Mouse (Mus musculus) heart, postnatal 14 days (tissue): ENCODE data around the gene Ikzf4. TPM values are rescaled to one million over a fixed set of nuclear protein-coding genes. Genes with fewer than 3 reads are reported as not detected.

Experiments used
- DNase-seq, 2 experiments: peaks; one replicate each; pipeline ENCODE4 v3.0.0; 2021 to 2022
- intact Hi-C: fragments of 180-260 bp; cut with DNase I; formaldehyde crosslinking; loops from one replicate; pipeline ENCODE4 v1.15.1; 2025
- long read RNA-seq, 2 experiments: library from polyadenylated mRNA; stranded (forward); transcript quantifications; one replicate each; pipeline ENCODE4 v2.0.0; 2021
- total RNA-seq, 2 experiments: library from RNA; stranded (reverse); gene quantifications; 2 replicates each; pipeline ENCODE4 v1.2.3; 2021

Gene Ikzf4
- 1 to 10 TPM; 1.3 to 1.5 TPM for total RNA-seq
- long read RNA-seq, experiment 1, partial matches to known transcripts: 1 of 1 reads
- long read RNA-seq, experiment 1, other reads (novel, unspliced or antisense): 0 of 1 reads
- long read RNA-seq, experiment 2: 0 reads

DNA sequence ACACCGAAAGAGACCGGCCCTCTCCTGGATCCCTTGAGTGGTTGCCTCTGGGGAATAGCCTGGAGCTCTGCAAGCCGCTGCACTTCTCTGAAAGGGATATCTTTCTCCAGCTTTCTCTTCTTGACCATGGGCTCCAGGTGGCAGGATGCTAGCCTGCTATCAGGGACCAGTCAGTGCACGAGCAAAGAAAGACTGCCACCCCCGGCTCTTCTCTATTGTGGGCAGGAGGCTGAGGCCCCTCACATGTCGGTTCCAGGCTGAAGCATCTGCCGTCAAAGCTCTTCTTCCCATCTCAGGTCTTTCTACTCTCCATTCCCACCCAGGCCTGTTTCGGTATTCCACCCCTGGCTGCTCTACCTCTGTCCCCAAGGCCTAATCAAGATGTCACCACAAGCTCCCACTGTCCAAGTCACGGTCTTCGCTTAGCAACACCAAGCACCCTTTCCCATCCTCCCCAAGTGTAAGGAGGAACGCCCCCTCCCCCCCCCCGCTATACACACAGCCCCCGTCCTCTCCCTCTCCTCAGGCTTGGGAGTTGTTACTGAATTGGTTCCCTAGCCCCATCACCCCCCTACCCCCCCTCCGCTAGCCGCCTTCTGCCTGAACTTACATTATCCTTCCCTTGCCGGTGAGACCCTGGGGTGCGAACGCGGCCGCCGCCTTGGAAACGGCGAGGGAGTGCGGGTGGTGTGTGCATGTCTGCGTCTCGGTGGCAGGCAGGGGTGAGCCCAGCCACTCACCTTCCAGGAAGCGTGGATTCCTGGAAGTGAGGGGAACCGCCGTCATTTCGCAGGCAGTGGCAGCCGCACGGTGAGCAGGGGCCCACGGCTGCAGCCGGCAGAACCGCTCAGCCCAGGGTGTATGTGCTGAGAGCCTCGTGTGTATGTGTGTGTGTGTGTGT is at the start of gene Ikzf4:
Ikzf4 (minus strand) TSS at position 881 of the 901 bp plus-strand sequence.
- DNase-seq: peak; percentile 33 to 46
- intact Hi-C loops: no loop called here

DNA sequence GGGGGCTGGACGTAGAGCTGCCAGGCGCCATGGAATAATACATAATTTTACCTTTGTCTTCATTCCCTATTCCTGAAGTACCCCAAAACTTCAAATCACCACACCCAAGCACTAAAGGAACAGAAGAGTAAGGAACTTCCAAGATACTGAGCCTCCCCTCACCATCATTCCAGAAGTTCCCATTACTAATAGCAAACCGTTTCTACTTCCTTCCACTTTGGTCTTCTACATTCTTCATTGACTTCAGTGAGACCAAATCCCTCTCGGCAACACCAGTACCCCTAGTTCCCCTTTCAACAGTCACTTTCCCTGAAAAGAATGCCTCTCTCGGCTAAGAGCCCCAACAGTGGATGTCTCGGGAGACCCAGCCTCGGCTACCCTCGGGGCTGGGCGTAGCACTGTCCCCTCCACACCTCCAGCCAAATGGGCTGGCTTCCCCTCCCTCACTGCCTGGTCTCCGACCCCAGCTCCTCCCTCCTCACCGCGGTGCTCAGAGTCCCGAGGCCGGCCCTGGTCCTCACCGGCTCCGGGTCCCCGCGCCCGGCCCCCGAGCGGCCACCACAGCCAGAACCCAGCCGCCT is 49.7 kb upstream of the Ikzf4 start:
- DNase-seq: no peak
- intact Hi-C loops: no loop called here

DNA sequence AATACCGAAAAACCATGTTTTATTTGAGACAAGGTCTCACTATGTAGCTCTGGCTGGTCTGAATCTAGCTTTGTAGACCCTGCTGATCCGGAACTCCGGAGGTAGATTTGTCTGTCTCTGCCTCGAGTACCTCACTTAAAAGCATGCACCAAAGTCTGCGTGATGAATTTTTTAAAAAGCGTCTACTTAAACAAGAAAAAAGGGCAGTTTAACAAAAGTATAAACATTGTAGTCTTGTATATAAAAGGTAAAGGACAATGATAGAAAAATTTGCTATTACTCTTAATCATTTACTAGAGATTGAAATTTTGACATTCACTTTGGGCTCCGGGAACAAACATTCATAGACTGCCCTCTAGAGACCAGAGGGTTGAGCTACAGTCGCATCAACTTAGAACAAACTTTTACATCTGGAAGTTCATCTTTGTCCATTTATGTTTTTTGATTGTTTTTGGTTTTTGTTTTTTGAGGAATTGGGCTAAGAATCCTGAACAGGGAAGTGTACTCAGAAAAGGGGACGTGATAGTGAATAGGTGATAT is 28.7 kb upstream of the Ikzf4 start:
- DNase-seq: no peak
- intact Hi-C loops: loop anchor here (5.0 kb wide), 2 partner anchors 107 to 122 kb away; partner anchors contain the start of gene Pa2g4

DNA sequence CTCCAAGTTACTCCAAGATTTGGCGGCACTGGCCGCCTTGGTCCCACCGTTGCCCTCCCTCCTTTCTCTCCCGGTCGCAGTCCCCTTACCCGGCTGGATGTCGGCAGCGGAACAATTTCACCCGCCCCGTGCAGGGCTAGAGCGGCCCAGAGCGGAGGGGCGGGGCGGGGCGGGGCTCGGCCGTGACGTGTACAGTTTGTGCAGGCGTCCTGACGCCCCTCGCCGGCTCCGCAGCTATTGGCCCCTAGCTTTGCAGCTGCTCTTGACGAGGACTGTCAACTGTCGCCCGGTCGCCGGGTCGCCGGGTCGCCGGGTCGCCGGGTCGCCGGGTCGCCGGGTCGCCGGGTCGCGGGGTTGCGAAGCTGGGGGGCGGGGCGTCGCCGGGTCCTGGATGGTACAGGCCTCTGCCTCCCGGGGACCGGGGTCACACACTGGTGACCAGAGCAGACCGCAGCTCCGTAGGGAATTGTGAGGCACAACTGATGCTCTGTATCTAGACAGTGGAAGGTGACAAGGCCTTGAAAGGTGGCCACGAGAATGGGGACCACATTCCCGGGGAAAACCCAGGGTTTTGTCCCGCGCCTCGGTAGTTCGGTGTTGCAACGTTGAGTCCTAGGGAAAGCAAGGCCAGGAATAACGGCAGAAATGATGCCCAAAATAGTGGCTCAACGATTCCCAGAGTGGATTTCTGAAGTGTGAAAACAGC is 28.1 kb upstream of the Ikzf4 start, which contains the start of gene Suox:
Suox (minus strand) TSS at position 311 of the 706 bp plus-strand sequence.
- intact Hi-C loops: loop anchor here (1.0 to 5.0 kb wide), 3 partner anchors 48 to 122 kb away; partner anchors contain the start of genes Pa2g4 and Rps26

DNA sequence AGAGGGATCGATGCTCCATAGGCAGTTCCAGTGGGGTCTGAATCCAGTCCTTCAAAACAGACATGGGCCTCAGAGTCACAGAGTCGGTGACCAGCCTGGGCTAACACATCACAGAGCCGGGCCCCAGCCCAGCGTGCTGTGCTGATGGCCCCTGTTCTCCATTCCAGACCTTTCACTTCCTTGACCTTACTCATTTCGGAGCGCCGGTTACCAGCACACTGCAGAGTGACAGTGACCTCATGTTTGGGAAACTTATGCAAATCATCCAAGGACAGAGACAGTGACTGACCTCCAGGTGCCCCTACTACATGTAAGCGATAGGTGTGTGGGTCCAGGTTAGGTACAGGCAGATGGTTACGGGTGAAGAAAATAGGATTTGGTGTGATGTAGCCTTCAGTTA is 25.4 kb upstream of the Ikzf4 start:
- intact Hi-C loops: loop anchor here (5.0 kb wide), 2 partner anchors 104 to 119 kb away; partner anchors contain the start of gene Pa2g4
- DNase-seq: no peak

More for the DNA sequence above, 28.1 kb upstream of the Ikzf4 start, which contains the start of gene Suox:
- peak; percentile 81 to 86 for DNase-seq

DNA sequence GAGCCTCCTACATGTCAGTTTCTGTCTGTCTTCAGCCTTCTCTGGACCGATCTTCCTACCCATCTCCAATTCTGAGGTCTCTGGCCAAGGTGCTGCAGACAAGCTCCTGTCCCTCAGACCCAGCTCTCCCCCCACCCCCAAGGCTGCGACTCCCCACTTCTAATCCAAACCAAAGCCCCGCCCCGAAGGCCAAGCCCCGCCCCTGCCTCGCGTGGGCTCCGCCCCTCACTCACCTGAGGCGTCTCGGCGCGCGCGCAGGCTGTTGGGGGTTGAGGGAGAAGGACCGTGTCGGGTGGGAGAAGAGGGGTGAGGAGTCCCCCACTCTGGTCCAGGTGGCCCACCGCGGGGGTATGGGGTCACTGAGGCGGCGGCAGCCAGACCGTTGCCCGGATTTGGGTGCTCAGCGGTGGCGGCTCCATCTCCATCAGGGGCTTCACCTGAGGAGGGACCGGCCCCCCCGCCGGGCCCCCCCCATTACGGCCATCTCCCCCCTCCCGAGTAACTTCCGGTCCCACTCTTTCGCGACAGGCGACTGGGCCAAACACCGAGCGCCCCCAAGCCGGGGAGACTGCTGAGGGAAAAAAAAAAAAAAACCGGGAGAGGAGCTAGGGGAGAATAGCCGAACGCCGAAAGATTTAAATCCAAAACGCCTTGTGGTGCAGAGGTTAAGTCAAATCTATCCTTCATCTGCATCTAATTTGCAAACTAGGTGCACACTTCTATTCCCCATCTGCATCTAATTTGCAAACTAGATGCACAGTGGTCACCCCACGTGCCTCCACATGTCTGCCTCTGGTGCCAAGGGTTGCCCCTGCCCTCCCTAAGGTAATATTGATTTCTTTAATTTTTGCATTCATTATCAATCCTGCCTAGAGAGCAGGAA is 23.2 kb upstream of the Ikzf4 start:
- DNase-seq: peak; percentile 21 to 23
- intact Hi-C loops: no loop called here

DNA sequence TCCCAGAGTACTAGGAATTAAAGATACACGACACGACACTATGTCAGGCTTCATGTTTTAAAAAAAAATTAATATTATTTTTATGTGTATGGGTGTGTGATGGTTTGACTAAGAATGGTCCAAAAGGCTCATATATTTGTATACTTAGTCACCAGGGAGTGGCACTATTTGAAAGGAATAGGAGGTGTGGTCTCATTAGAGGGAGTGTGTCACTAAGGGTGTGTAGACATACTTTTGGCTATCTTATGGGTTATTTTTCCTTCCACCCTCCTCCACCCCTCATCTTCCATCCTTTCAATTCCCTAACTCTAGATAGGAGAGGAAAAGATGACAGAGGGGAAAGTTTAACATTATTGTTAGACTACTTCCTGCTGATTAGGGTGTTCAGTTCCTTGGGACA is 20.0 kb upstream of the Ikzf4 start:
- intact Hi-C loops: no loop called here
- no peak for DNase-seq

DNA sequence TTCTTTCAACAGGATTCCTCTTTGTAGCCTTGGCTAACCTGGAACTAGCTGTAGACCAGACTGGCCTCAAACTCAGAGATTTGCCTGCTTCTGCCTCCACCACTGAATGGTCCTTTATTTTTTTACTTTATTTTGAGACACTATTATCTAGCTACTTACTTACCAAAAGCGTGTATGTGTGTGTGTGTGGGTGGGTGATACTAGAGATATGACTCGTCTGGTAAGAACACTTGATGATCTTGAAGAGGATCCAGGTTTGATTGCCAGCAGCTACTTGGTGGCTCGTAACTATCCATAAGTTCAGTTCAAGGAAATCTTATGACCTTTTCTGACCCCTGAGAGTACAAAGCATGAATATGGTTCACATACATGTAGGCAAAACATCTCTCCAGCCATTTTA is 19.5 kb upstream of the Ikzf4 start:
- intact Hi-C loops: no loop called here

DNA sequence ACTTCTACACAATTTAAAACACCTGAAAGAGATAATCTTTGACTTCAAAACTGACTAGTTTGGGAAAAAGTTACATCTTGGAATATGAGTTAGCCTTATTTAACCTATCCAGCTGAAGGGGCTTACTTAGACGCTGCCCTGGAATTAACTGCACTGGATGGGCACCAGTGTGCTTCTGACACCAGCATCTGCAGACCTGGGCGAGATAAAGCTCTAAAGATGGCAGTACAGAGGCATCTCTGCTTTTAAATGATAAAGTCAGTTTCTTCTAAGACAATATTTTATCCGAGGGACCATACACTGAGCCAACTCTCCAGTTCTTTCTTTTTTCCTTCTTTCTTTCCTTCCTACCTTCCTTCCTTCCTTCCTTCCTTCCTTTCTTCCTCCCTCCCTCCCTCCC is 19.0 kb upstream of the Ikzf4 start:
- no peak for DNase-seq
- intact Hi-C loops: no loop called here

More for the DNA sequence above, 19.5 kb upstream of the Ikzf4 start:
- no peak for DNase-seq

DNA sequence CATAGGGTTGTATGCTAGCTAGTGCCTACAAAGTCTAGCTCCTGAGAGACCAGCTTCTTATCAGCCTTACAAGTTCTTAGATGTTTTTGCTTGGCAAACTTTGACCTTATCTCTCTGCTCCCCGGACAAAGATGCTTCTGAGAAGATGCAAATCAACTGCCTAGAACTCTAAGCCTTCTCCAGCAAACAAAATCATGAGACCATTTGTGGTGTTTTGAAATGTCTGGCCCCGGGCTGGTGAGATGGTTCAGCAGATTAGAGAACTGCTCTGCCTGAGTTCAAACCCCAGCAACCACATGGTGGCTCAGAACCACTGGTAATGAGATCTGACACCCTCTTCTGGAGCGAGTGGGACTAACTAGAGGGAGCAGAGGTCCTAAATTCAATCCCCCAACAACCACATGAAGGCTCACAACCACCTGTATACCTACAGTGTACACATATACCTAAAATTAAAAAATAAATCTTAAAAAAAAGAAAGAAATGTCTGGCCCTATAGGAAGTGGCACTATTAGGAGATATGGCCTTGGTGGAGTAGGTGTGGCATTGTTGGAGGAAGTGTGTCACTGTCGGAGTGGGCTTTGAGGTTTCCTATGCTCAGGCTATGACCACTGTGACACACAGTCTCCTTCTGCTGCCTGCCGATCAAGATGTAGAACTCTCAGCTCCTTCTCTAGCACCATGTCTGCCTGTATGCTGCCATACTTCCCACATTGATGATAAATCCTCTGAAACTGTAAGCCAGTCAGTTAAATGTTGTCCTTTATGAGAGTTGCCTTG is 17.8 kb upstream of the Ikzf4 start:
- intact Hi-C loops: no loop called here
- no peak for DNase-seq

DNA sequence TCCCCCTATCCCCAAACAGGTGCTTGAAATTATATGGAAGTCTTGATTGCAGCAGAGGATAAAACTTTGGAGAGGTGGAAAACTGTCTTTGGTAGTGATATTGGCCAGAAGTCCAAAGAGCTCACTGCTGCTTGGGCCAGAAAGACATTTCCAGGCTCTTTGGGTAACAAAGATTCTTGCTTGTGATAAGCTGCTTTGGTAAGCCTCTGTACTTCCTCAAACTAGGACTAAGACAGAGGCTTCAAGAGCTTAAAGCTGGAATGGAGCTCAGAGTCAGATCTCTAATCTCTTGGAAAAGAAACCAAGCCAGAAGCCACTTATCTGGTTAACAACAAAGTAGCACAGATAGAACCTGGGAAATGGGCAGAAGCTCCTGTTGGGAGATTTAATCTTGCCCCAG is 16.7 kb upstream of the Ikzf4 start:
- no peak for DNase-seq

DNA sequence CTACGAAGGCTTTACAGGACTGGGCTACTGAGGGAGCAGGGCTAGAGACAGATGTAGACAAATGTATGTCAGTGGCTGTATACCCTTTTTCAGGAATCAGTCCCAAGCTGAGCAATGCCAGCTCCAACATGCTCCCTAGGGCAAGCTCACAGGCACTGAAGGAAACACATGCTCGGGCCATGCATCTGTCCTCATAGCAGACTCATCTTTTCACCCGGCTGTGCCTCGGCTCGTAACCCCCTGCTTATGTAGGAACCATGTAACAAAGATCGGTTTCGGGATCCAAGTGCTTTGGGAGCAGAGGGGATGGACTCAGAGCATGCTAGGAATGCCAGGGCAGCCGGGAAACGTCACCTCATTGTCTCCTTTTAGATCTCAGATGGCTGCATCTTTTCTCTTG is 13.7 kb upstream of the Ikzf4 start:
- DNase-seq: no peak
- intact Hi-C loops: no loop called here

More for the DNA sequence above, 16.7 kb upstream of the Ikzf4 start:
- intact Hi-C loops: no loop called here

DNA sequence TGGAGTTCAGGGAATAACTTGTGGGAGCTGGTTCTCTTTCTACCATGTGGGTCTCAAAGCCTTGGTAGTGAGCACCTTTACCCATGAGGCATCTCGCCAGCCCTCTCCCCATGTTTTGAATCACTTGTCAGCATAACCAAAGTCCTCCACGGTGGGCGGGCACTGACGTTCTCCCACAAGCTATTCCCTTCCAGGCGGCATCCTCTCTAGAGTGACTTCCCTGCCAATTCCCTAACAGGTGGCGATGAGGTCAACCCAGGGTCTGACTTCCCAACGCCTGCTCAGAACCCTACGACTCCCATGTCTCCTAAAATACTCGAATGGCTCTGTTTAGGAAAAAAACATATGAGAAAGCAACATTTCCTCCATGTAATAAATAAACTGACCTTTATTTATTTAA is 12.1 kb upstream of the Ikzf4 start:
- no peak for DNase-seq
- intact Hi-C loops: no loop called here

DNA sequence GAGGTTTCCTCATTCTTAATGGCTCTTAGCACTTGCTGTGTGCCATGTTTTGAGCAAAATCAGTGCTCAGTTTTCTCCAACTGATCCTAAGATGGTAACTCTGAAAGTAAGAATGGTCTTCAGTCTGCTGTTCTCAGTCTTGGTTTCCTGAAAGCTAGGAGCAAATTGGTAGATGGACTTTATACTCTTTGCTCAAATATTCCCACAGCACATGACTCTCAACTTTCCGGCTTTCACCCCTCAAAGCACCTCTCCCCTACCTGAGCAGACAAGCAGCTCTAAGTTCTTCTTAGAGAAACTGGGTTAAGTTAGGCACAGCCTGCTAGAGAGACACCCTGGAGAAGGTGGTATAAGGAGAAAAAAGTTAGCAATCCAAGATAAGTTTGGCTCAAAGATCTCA is 10.9 kb upstream of the Ikzf4 start:
- intact Hi-C loops: no loop called here
- DNase-seq: no peak

DNA sequence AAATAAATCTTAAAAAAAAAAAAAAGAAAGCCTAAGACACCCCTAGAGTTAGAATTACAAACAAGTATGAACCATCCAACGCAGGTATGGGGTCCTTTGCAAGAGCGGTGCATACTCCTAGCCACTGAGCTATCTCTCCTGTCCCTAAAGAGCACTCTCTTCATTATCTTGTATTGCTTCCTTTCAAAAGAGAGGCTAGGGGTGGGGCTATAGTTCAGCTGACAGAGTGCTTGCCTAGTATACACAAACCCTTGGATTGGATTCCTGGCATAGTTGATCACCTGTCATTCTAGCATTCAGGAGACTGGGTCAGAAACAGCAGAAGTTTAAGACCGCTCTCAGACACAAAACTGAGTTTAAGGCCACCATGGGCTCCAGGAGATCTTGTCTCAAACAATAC is 9.5 kb upstream of the Ikzf4 start:
- intact Hi-C loops: no loop called here
- no peak for DNase-seq

DNA sequence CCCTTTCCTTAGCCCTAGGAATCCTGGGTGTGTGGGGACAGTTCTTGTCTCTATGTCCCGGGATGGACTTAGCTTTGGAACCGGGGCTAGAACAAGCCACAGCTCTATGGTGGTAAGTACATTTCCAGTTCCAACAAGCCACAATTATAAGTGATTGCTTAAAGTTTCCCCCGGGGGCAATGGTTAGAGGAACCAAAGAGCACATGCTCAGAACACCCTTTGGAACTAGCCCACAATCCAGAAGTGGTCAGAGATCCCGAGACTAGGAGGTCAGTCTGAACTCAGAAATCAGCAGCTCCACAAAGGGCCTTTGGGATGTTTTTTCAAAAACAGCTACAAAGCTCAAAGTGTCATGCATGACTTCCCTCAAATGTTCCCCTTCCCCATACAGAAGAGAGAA is 8.1 kb upstream of the Ikzf4 start:
- DNase-seq: no peak
- intact Hi-C loops: no loop called here

DNA sequence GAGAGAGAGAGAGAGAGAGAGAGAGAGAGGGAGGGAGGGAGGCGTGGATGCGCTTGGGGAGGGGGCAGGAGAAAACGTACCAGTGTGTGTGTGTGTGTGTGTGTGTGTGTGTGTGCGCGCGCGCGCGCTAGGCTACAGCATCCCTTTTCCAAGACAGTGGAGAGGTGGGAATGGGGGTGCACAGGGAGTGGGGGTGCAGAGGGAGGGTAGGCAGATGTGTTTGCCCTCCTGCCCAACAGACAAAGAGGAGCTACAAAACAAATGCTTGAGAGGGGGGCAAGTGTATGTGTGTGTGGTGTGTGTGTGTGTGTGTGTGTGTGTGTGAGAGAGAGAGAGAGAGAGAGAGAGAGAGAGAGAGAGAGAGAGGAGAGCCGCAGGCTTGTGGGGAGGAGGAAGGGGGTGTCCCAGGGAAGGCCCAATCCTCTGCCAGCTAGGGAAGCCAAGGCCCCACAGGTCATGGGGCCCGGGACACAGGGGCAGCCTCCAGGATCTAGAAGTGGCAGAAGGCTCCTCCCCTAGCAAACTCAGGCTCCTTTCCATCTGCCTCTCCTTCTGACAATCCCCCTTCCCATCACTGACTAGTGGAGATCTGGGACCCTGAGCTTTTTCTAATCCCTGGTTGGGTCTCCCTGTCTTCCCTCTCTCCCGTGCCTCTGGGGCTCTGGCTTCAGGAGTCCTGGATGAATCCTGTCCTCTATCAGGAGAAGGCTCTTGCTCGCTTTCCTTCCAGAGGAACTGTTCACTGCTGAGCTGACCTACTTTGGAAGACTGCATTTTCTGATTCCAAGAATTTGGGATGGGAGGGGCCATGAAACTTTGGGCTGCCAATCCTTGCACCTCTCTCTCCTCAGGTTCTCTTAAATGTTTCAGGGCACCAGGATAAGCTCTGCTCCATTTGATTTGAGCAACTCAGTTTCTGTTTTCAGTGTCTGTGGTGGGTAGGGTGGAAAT is 623 bp upstream of the Ikzf4 start:
- intact Hi-C loops: no loop called here
- peak; percentile 22 to 34 for DNase-seq

DNA sequence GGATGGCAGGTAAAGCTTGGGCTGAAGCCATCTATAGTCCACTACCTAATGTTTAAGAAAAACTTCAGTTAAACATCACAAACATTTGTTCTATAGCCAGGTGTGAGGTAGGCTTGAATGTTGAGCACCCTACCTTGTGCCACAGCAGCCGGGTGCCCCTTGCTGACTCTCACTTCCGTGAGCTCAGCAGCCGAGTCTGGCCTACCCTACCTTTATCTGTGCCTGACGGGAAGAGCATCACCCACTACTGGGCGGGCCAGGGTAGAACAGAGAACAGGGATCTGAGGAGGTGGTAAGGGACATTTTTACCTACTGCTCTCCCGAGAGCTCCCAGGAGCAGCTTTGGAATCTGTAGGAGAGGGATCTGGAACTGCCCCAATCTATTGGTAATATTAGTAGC is 3.0 kb downstream of the Ikzf4 start:
- intact Hi-C loops: no loop called here
- no peak for DNase-seq
